Mouse (Mus musculus) limb, embryonic 15.5 days (tissue): ENCODE results near the gene Gapdh. TPM values are rescaled to one million over a fixed set of nuclear protein-coding genes. Genes with fewer than 3 reads are reported as not detected.

Source experiments
- ATAC-seq: fragments of 200-750 bp; cut with Nextera tagmentation; 2 replicates; pipeline ENCODE4 v1.8.0; 2017; ENCODE audit warnings: low read depth, moderate TSS enrichment; ENCODE audit not compliant: insufficient number of reproducible peaks, low FRiP score, low TSS enrichment
- H3K27ac ChIP-seq: fragments of 300-500 bp; sonication (generic); 2 replicates; pipeline ENCODE4 v1.5.1; 2015; ENCODE audit warnings: moderate library complexity, mild to moderate bottlenecking, inconsistent platforms
- H3K27me3 ChIP-seq: fragments of 300-500 bp; sonication (generic); 2 replicates; pipeline ENCODE4 v1.6.1; 2015; ENCODE audit warnings: inconsistent platforms
- H3K36me3 ChIP-seq: fragments of 300-500 bp; sonication (generic); 2 replicates; pipeline ENCODE4 v1.6.1; 2015; ENCODE audit warnings: inconsistent platforms
- H3K4me1 ChIP-seq: fragments of 300-500 bp; sonication (generic); 2 replicates; pipeline ENCODE4 v1.6.1; 2015; ENCODE audit warnings: inconsistent platforms
- H3K4me2 ChIP-seq: fragments of 300-500 bp; sonication (generic); 2 replicates; pipeline ENCODE4 v1.6.1; 2015; ENCODE audit warnings: mild to moderate bottlenecking, inconsistent platforms
- H3K4me3 ChIP-seq: fragments of 300-500 bp; sonication (generic); 2 replicates; pipeline ENCODE4 v1.5.1; 2015; ENCODE audit warnings: mild to moderate bottlenecking, inconsistent platforms
- H3K9ac ChIP-seq: fragments of 300-500 bp; sonication (generic); 2 replicates; pipeline ENCODE4 v1.6.1; 2015; ENCODE audit warnings: inconsistent platforms
- H3K9me3 ChIP-seq: fragments of 300-500 bp; sonication (generic); 2 replicates; pipeline ENCODE4 v1.6.1; 2016; ENCODE audit warnings: inconsistent platforms
- WGBS: fragments of 180-500 bp; shearing (Covaris S2); methylation state at CpG from one replicate; pipeline ENCODE4 v1.1.7; 2015; 5-methylcytosine and 5-hydroxymethylcytosine counted together
- polyA plus RNA-seq: library from polyadenylated mRNA; unstranded; fragments of >200 nt; fragmentation: Nextera tagmentation; extraction: Ambion mirVana; gene quantifications from 2 replicates; pipeline ENCODE4 v1.2.1, GENCODE M21; 2015

Gapdh gene
- polyA plus RNA-seq: 1,547 and 1,728 TPM in 2 replicates

DNA sequence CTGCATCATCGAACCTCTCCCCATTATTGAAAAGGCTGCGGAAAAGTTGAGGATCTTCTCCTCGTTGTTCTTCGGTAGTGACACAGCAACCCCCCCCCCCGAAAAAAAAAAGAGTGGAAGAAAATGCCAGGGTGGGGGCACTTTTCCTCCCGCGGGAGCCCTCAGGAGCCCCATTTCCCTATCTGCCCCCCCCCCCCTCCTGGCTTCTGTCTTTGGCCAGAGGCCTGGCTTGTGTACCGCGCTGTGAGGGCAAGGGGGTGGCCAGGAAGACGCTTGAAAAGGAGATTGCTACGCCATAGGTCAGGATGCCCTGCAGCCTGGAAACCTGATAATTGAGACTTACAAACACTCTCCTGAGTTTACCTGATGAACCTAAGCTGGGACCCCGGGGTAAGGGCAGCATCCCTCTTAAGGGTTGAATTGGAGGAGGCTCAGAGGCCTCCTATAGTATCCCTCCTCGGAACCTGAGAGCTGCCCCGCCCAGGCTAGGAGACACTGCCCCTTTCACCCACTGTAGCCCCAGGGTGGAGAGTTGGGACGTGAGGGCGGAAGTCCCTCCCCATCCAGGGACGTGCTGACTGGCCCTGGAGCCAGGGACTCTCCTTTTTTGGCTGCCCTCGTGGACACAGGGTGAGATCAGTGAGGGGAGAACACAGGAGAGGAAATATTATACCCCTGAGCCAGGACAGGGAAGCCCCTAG lies at the start of gene Gapdh:
TSS of gene Gapdh (minus strand) at position 417 of the 701 bp plus-strand sequence.
- Histone ChIP-seq H3K4me1 (peaks cover 45% of the 10 kb centered on the region), H3K27ac (peak within 1 kb of the TSS; percentile 94), H3K27me3 (no peaks in the 10 kb centered on the region), H3K9me3 (no peaks in the 10 kb centered on the region), H3K4me2 (peak within 1 kb of the TSS; percentile 82), H3K9ac (peak within 1 kb of the TSS; percentile 75), H3K4me3 (peak within 1 kb of the TSS; percentile 74), H3K36me3 (peaks cover 56% of the 10 kb centered on the region)
- WGBS: under 1% methylated on average over 17 of the region's 18 CpGs
- ATAC-seq: peak; percentile 50

DNA sequence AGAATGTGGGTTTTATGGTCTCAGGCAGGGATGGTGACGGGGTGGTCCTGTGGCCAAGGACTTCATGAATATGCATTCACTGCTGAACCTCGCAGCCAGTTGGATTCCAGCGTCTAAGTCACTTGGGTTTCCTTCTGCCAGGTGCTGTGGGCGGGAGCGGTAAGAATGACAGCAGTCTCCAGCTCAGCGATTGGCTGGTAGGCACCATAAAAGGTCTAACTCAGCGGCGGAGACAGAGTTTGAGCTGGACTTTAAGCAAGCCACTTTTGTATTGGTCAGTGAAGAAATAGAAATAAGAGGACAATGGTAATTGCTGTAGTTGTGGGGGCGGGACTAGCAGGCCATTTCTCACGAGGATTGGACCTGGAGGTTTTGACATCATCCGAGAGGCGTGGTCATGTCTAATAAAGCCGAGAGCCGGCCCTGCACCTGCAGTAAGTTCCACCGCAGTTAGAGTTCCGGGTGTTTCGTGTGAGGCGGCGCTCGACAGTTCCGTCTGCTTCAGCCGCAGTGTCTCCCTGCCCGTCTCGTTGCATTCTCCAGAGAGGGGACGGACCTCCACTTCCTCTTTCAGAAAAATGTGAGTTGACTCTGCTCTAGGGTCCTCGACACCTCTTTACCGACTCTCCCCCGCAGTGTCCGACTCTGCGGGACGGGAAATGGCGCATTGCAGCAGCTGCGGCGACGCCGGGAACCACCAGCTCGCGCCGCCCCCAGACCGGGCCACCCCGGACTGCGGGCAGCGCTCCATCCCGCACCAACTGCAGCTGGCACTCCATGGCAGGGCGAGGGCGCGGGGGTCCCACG lies 49.1 kb upstream of the Gapdh start, which contains the start of gene Vamp1:
TSS of gene Vamp1 (plus strand) at position 404 of the 807 bp plus-strand sequence.
- H3K4me1 ChIP-seq: peaks cover 18% of the 10 kb centered on the region
- peak within 1 kb of the TSS; percentile 88 for H3K4me2 ChIP-seq
- peak; percentile 90 for ATAC-seq
- H3K9ac ChIP-seq: peak within 1 kb of the TSS; percentile 48
- WGBS: under 1% methylated on average over 48 of the region's 48 CpGs
- H3K4me3 ChIP-seq: peak within 1 kb of the TSS; percentile 63
- no peaks in the 10 kb centered on the region for H3K36me3 ChIP-seq
- H3K9me3 ChIP-seq: no peaks in the 10 kb centered on the region
- peak within 1 kb of the TSS; percentile 79 for H3K27ac ChIP-seq
- H3K27me3 ChIP-seq: peaks cover 12% of the 10 kb centered on the region

DNA sequence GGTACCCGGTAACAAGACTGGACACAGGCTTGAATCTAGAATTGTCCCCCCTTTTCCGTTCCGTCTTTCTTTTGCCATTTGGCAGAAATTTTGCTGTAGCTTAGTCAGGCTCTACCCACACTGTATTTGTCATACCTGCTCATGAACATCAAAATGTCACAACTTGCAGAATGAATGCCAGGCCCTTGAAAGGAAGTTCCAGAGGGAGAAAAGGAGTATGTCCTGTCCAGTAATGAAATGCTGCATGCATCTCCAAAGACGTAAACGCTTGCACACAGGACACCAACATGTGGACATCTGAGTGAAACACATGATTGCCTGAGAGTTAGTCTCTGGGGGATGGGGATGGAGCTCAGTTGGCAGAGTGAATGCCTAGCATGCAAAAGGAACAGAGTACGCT lies 47.4 kb upstream of the Gapdh start:
- peaks cover 18% of the 10 kb centered on the region for H3K4me1 ChIP-seq
- H3K4me2 ChIP-seq: no peak overlapping the region
- no peak overlapping the region for H3K27ac ChIP-seq
- H3K9me3 ChIP-seq: no peaks in the 10 kb centered on the region
- no peak for ATAC-seq
- no peak overlapping the region for H3K4me3 ChIP-seq
- peaks cover 12% of the 10 kb centered on the region for H3K27me3 ChIP-seq
- no peak overlapping the region for H3K9ac ChIP-seq
- H3K36me3 ChIP-seq: no peaks in the 10 kb centered on the region
- 78% methylated on average over 6 of the region's 6 CpGs for WGBS

DNA sequence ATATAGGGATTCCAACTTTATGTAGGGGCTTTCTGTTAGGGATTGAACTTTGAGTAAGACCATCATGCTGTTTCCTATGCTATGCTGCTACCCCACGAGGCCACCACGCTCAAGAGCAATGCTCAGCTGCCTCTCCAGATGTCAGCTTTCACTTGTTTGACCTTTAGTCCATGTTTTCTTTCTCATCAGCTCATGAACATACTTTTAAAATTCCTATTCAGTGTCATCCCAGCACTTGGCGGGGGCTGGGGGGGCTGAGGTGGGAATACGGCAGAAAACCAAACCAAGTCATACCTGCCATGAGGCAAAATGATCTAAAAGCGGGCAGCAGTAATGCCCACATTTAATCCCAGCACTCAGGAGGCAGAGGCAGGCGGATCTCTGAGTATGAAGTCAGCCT lies 46.9 kb upstream of the Gapdh start:
- no peaks in the 10 kb centered on the region for H3K9me3 ChIP-seq
- H3K4me1 ChIP-seq: peaks cover 15% of the 10 kb centered on the region
- no peak overlapping the region for H3K9ac ChIP-seq
- no peak overlapping the region for H3K4me2 ChIP-seq
- 66% methylated on average over 6 of the region's 6 CpGs for WGBS
- H3K36me3 ChIP-seq: no peaks in the 10 kb centered on the region
- ATAC-seq: no peak
- H3K27ac ChIP-seq: no peak overlapping the region
- no peak overlapping the region for H3K4me3 ChIP-seq
- peaks cover 12% of the 10 kb centered on the region for H3K27me3 ChIP-seq

DNA sequence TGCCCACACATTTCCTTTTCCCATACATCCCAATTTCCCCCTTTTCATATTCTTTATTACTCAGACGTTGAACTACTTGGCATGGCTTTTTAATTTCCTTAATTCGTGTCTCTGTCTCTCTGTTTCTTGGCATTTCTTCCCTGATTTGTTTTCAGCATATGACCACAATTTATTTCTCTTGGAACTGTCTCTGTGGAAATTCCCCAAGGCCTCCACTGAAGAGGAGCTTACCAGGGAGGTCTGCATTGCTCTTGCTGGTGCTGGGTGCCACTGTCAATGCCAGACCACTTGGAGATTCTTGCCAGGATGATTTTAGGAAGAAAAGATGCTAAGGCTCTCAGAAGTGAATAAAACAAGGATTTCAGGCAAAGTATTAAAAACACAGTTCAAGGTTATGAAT lies 46.4 kb upstream of the Gapdh start:
- Histone ChIP-seq H3K27ac (no peak overlapping the region), H3K4me1 (peaks cover 15% of the 10 kb centered on the region), H3K4me2 (no peak overlapping the region), H3K9me3 (no peaks in the 10 kb centered on the region), H3K27me3 (peaks cover 12% of the 10 kb centered on the region), H3K36me3 (no peaks in the 10 kb centered on the region), H3K9ac (no peak overlapping the region), H3K4me3 (no peak overlapping the region)
- ATAC-seq: no peak
- WGBS: 32% methylated on average over 2 of the region's 2 CpGs

DNA sequence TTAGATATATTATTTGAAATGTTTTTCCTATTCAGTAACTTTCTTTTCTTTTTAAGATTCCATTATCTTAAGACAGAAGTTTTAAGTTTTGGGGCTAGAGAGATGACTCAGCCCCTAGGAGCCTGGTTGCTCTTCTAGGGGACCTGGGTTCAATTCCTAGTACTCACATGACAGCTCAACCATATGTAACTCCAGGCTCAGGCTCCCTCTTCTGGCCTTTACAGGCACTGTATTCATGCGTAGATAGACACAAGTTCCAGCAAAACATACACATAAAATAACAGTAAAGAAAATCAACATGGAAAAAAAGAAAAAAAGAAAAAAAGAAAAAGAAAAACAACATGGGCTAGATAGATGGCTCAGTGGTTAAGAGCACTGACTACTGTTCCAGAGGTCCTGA lies 44.2 kb upstream of the Gapdh start:
- 0 out of 2 replicates have a peak, but pooled peaks cover 2% of the 10 kb centered on the region for H3K4me1 ChIP-seq
- ATAC-seq: no peak
- H3K9ac ChIP-seq: no peak overlapping the region
- H3K4me3 ChIP-seq: no peak overlapping the region
- H3K36me3 ChIP-seq: no peaks in the 10 kb centered on the region
- no peak overlapping the region for H3K27ac ChIP-seq
- no peak overlapping the region for H3K4me2 ChIP-seq
- 79% methylated on average over 1 of the region's 1 CpGs for WGBS
- peaks cover 12% of the 10 kb centered on the region for H3K27me3 ChIP-seq
- H3K9me3 ChIP-seq: no peaks in the 10 kb centered on the region

DNA sequence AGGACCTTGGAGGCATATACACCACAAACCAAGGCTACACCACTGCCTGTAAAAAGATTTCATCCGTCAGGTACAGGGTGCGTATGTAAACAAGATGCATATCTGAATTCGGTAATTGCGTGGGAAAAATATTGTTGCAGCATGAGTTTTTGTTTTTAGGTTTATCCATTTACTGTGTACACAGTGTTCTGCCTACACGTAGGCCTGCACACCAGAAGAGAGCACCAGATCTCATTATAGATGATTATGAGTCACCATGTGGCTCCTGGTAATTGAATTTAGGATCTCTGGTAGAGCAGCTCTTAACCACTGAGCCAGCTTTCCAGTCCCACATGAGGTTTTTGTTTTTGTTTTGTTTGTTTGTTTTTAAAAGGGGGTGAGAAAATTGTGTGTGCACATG lies 30.9 kb upstream of the Gapdh start:
- WGBS: 79% methylated on average over 5 of the region's 5 CpGs
- no peaks in the 10 kb centered on the region for H3K27me3 ChIP-seq
- no peak overlapping the region for H3K4me3 ChIP-seq
- H3K4me2 ChIP-seq: no peak overlapping the region
- H3K9me3 ChIP-seq: no peaks in the 10 kb centered on the region
- no peak overlapping the region for H3K9ac ChIP-seq
- H3K36me3 ChIP-seq: peaks cover 20% of the 10 kb centered on the region
- ATAC-seq: no peak
- H3K4me1 ChIP-seq: peaks cover 11% of the 10 kb centered on the region
- H3K27ac ChIP-seq: no peak overlapping the region

DNA sequence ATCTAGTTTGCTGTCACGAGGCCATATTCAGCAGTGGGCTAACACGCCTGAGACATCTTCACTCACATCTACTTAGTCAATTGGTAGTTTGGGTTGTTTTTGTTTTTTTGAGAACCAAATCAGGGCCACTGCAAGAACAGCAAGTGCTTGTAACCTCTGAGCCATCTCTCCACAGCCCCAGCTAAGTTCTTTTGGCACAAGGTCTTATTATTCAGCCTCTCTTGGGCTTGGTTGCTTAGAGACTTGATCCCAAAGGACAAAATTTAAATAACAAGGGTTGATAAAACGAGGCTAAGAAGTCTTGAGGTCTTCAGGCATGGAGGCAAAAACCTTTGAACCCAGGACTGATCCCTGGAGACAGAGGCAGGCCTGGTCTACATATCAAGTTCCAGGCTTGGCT lies 30.0 kb upstream of the Gapdh start:
- no peaks in the 10 kb centered on the region for H3K9me3 ChIP-seq
- no peak overlapping the region for H3K4me3 ChIP-seq
- no peak overlapping the region for H3K4me2 ChIP-seq
- ATAC-seq: no peak
- no peak overlapping the region for H3K9ac ChIP-seq
- H3K27ac ChIP-seq: no peak overlapping the region
- no peaks in the 10 kb centered on the region for H3K27me3 ChIP-seq
- peaks cover 11% of the 10 kb centered on the region for H3K4me1 ChIP-seq
- 62% methylated on average over 3 of the region's 3 CpGs for WGBS
- peaks cover 20% of the 10 kb centered on the region for H3K36me3 ChIP-seq

DNA sequence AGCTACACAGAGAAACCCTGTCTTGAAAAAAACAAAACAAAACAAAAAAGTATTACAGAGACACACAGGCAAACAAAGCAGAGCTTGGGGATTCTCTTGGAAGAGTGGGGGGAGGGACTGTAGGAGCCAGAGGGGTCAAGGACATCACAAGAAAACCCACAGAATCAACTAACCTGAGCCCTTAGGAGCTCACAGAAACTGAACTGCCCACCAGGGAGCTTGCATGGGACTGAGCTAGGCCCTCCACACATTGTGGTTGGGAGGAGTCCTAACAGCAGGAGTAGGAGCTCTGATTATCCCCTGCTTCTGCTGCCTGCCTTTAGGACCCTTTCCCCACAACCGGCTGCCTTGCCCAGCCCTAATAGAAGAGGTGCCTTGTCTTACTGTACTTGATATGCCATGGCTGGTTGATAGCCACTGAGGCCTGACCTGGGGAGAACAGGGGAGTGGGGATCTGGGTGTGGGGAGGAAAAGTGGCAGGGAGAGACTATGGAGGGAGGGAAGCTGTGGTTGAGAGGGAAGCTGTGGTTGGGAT lies 29.3 kb upstream of the Gapdh start:
- Histone ChIP-seq H3K27me3 (no peaks in the 10 kb centered on the region), H3K36me3 (peaks cover 20% of the 10 kb centered on the region), H3K4me1 (peaks cover 11% of the 10 kb centered on the region), H3K4me3 (no peak overlapping the region), H3K9me3 (no peaks in the 10 kb centered on the region), H3K27ac (no peak overlapping the region), H3K9ac (no peak overlapping the region), H3K4me2 (no peak overlapping the region)
- 29% methylated on average over 1 of the region's 1 CpGs for WGBS
- ATAC-seq: no peak

DNA sequence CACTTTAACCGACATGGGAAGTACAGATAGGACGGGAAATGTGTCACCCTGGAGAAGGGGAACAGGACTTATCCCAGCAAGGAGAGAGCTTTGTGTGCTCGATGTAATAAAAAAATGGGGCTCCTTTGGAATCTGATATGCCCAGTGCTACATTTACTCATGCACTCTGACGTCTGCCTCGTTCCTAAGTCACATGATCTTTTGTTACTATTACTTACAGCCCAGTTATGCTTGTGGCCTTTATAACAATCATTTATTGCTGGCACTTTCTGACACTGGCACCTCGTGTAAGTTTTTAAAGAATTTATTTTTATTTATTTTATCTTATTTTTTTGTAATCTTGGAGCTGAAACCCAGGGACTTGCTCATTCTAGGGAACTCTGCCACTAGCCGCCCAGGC lies 27.1 kb upstream of the Gapdh start:
- Histone ChIP-seq H3K36me3 (peaks cover 31% of the 10 kb centered on the region), H3K27me3 (no peaks in the 10 kb centered on the region), H3K4me3 (no peak overlapping the region), H3K4me1 (peaks cover 11% of the 10 kb centered on the region), H3K9me3 (no peaks in the 10 kb centered on the region), H3K4me2 (no peak overlapping the region), H3K27ac (no peak overlapping the region), H3K9ac (no peak overlapping the region)
- no peak for ATAC-seq
- 58% methylated on average over 7 of the region's 7 CpGs for WGBS

DNA sequence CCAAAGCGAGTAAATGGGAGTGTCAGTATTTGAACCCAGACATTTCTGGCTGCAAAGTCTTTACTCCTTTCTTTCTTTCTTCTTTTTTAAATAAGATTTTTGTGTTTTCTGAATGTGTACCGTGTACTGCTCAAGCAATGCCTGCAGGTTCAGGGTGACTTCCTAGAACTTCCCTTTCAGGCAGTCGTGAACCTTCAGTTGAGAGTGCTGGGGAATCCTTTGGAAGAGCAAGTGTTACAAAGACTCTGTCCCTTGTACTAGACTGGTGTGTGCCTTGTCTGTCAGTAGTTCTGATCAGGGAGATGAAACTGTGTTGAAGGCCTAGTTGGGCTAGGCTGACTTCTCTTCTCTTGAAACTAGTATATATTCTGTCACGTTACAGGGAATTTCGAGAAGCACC lies 26.6 kb upstream of the Gapdh start:
- Histone ChIP-seq H3K4me2 (peak overlapping the region; percentile 67), H3K4me1 (peaks cover 11% of the 10 kb centered on the region), H3K4me3 (peak overlapping the region; percentile 74), H3K9me3 (no peaks in the 10 kb centered on the region), H3K36me3 (peaks cover 37% of the 10 kb centered on the region), H3K9ac (peak overlapping the region; percentile 63), H3K27me3 (no peaks in the 10 kb centered on the region), H3K27ac (peak overlapping the region; percentile 99)
- ATAC-seq: no peak
- WGBS: 38% methylated on average over 5 of the region's 5 CpGs
